Mouse (Mus musculus) kidney, postnatal 4 days (tissue): ENCODE results near the gene Ano3.
"Not testable (repeated sequence)": the region's sequence is repeated elsewhere in the genome, so short reads cannot be mapped to it uniquely, and the experiment has no call there.

Source experiments
- DNase-seq, 2 experiments: peaks; one replicate each; pipeline ENCODE4 v3.0.0; 2021; ENCODE audit warnings: mixed read lengths in 2 of 2

Ano3 gene

GRCm38 (mm10) chr2:110950823-110951222 is at the start of gene Ano3:
Gene Ano3, minus strand, starts transcription at chr2:110950923.
- DNase-seq: not testable (repeated sequence)

GRCm38 (mm10) chr2:110990071-110990470 is 39.3 kb upstream of the Ano3 start:
- DNase-seq: no peak

DNA sequence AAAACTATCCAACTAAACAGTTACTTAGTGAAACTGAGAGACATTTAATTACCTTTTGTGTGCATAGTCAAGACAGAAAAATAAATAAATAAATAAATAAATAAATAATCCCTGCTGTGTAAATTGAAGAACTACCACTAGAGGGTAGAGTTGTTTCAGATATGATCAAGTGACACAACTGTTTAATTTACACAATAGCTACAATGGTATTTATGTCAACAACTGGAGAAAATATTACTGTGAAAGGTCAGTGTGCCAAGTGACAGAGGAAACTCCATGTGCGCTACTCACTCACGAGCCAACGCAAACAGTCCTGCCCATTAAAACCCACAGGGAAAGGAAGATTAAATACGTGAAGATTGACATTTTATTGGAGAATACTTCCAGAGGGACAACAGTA is 38.8 kb upstream of the Ano3 start:
- DNase-seq: peak; percentile 2

DNA sequence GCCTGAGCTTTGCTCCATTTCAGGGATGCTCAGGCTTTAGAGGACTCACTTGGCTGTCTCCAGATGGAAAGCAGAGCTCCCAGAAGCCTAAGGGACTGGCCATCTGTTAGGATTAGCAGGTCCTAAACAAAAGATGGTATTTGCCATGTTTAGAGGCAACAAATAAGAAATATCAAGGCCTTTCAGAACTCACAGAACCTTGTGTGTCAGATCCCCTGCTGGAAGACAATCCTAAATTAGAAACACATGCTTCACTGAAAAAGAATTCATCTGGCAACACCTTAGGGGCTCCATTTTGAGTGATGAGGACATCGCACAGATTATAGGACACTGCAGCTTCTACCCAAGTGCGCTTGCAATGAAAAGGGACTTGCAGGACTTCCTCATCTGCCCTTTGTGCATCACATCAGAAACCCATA is 35.1 kb upstream of the Ano3 start:
- DNase-seq: no peak

- DNase-seq: no peak
Measured at GRCm38 (mm10) chr2:110981733-110982132, 31.0 kb upstream of the Ano3 start.

DNA sequence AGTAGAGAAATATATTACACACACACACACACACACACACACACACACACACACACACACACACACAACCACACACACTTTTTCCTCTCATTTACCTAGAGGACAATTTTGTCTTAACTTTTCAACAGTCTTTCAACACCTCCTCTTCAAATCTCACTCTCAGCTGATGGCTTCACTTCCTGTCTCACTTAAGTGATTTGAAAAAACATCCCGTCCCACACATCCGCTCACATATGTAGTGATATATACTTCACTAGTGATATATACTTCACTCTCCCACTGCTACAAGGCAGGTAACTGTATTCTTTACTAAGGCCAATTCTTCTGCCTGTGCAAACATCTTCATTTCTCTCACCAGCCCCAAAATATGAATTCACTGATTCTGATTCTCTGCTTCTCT is 28.9 kb upstream of the Ano3 start:
- DNase-seq: no peak

DNA sequence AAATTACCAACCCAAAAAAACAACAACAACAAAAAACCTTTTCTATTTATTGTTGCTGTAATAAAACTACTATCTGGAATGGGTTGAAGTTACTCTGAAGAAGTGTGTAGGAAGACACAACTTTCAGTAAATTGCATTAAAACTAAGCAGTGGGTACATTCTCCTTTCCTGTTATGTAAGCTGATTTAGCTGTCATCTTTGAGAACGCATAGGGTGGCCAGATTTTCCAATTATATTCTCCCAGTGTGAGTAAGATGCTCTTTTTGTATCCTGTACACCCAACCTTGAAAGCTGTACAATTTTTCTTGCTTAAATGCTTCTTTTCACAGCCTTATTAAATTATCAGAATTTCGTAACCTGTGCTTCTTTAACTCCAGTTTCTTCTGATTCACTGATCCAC is 26.1 kb upstream of the Ano3 start:
- DNase-seq: no peak

DNA sequence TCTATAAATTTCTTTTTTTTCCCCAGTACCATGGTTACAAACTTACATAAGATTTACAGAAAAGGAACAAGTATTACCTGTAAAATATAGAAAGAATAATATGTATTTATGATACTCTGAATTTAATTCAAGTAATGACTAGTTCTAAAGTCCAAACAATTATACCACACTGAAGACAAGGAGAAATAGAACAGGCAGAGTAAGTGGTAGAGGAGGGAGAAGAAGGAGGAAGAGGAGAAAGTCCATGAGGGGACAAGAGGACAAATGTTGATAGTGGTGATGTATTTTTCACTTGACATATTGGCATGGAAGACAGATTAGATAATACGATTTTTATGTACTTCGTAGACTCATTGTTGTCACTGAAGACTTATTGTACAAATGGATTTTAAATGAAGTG is 19.4 kb upstream of the Ano3 start:
- DNase-seq: no peak

- no peak for DNase-seq
Measured at GRCm38 (mm10) chr2:110965398-110965797, 14.7 kb upstream of the Ano3 start.

- no peak for DNase-seq
Measured at GRCm38 (mm10) chr2:110950432-110950803, 305 bp downstream of the Ano3 start.

DNA sequence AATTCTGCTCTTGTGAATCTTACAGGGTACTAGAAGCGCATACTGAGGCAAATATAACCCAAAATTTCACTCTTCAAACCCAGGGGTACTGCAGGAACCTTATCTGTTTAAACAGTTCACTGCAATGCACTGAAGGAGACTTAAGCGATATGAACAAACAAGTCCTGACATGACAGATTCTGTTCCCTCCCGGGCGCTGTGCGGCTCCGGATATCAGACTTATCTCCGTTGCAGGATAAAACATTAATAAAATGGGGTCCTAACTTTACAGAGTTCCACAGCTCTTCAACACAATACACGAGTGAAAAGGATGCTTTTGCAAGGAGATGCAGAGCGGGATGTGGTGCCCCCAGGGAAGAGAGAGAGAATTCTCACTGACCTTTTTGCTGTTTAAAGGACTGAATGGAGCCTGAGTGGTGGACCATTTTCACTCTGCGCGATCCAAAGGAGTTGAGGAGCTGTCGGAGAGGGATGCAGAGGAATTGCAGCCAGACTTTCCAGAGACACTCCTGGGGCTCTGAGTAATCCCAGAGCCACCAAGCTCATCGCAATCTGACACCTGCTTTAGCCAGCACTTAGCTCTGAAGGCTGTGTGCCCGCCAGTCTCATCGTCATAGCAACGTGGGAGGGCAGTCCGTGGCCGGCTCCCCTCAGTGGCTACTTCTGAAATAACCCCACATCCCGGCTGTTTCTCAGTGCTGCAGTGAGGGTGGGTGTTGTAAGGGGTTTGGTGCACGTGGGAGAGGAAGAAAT is 868 bp downstream of the Ano3 start:
- DNase-seq: peak; percentile 23 to 33

- no peak for DNase-seq
Measured at GRCm38 (mm10) chr2:110945171-110945570, 5.6 kb downstream of the Ano3 start.

DNA sequence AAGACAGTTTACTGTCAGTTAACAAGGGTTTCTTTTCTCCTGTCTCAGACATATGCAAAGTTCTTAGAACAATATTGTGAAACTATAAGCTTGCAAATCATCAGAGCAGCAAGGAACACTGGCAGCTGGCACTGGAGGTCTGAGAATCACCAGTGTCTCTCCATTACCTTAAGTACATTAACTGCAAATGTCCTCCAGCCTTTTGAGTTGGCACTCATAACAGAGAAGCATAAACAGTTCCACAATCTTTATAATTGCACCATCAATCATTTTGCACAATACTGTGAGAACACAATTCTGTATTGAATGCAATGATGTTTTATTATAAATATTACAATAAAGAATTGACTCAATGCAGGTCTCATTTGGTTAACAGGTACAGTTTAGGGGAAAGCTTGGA is 15.0 kb downstream of the Ano3 start:
- DNase-seq: no peak

- DNase-seq: no peak
Measured at GRCm38 (mm10) chr2:110929126-110929525, 21.6 kb downstream of the Ano3 start.

DNA sequence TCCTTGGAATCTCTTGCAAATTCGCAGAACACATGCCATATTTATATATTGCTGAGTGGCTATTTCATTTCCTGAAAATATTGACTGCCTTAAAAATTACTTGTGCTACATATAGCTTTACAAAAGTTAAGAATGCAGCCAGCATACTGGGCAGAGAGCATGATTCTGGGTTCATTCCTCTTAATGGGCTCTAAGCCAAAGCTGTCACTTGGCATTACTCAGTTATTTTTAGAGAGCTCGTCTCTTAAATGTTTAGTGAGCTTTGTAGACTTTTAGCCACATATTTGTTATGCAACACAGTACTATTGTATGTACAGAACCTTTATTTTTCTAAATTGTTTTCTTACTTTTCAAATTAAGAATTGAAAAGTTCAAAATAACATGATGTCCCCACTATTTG is 41.2 kb downstream of the Ano3 start:
- no peak for DNase-seq

DNA sequence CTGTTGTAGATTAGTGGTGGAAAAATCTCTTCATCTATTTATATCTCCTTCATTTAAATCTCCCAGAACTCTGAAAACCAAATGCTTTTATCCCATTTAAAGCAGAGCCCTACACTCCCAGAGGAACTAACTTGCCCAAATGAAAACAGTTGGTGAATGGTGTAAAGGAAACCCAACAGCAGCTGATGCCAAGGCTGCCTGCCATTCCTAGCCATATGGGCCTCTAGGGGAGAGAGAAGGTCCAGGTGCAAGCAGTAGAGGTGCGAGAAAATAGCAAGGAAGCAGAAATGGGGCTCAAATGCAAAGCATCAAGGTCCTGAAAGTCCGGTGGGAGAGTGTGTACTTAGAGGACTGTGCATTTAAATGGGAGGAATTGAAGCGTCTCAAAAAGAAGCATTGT is 44.2 kb downstream of the Ano3 start:
- DNase-seq: no peak

DNA sequence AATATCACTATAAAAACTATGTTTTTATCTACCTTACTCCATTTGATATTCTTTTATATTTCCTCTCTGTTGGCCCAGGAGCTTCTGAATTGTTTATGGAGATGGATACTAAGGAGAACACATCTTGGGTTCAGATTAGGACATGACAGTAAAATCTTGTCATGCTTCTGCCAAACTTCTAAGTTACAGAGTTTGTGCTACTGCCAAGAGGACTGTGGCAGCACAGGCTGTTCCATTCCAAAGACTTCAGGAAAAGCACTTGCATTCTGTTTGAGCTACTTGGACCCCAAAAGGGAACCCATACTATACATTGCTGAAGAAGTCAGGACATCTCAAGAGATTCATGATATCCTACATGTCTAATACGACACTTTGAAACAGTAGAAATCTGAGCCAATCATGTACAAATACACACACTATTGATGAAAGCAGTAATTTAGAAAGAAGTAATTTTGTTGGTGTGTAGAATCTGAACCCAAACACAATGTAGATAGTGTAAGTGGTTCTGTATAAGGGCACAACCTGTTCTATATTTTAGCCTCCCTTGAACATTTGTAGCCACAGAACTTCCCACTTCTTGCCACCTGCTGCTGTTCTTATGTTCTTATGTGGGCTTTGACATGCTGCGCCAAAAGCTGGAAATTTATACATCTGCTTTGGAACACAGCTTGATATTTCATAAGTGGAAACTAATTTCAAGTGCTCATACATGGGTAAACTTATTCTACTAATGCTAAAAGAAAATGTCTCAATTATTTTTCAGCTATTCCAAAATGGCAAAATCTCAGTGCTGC is 54.0 kb downstream of the Ano3 start:
- no peak for DNase-seq

DNA sequence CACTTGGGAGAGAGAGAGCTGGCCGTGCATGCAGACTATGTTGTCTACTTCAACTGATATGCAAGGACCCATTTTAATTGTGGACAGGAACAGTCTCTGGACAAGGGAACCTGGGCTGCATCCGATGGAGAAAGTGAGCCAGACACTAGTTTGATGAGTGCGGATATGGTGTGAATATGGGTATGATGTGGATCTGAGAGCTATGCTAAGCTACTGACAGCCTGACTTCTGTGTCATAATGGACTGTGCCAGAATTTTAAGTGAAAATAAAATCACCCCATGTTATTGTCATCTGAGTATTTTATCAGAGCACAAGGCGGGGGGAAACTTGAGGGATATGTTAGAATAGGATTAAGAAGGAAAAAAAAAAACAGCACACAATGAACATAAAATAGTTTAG is 79.1 kb downstream of the Ano3 start:
- DNase-seq: no peak

DNA sequence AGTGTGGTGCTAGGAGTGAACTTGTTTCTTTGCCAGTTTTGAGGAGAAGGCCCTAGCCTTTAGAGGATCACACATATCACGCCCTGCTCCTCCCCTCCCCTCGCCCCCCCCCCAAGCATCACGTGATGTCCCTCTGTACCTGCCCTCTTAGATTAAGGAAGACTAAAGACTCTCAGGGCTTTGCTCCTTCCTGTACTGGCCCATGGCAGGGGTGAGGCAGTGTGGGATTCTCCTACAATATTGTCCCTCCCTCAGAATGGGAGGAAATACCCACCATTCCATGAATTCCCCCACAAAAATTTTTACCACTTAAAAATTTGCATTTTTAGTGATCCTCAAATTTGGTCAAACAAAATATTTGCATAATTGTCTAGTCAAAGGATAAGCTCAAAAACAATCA is 85.1 kb downstream of the Ano3 start:
- no peak for DNase-seq

- no peak for DNase-seq
Measured at GRCm38 (mm10) chr2:110863376-110863775, 87.3 kb downstream of the Ano3 start.

- DNase-seq: no peak
Measured at GRCm38 (mm10) chr2:110839559-110840243, 111.0 kb downstream of the Ano3 start.

DNA sequence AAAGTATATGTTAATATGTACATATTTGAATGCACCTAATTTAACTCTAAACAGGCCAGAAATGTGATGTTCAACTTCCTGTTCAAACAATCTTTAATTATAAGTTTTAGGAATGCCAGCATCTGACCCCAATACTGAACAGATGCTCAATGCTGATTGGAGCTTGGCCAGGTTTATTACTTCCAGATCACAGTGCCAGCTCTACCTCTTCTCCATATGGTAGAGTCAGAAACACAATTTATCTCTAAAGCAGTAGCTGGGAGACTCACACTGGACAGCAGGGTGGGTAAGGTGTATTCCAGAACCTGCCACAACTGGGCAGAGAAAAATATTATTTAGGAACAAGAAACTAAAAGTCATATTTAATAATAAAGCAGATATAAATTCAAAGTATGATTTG is 134.5 kb downstream of the Ano3 start:
- no peak for DNase-seq

- no peak for DNase-seq
Measured at GRCm38 (mm10) chr2:110814964-110815363, 135.8 kb downstream of the Ano3 start.
